Mouse (Mus musculus) right cerebral cortex, postnatal 4 days (tissue): Measurements from ENCODE around the gene Baz2b.

Source experiments
- DNase-seq: peaks from one replicate; pipeline ENCODE4 v3.0.0-alpha.2; 2022

The Baz2b gene

GRCm38 (mm10) chr2:60128631-60129030, 81.0 kb downstream of the Baz2b start:
- no peak for DNase-seq

DNA sequence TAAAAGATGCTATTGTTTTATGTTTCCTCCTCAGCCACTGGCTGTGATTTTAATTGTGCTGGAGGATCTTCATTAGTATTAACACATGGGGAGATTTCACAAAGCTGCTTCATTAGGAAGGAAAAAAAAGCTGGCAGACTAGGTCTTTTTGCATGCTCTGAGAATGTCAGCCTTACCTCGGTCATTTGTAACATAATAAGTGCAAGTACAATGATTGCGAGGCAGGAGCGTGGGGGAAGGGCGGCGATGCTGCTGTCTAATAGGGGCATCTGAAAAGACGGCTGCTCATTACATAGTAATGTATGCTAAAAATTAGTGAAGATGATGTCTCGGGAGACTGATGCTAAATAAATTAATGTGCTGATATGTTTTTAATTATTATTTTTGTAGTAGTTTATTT, 82.8 kb downstream of the Baz2b start:
- no peak for DNase-seq

DNA sequence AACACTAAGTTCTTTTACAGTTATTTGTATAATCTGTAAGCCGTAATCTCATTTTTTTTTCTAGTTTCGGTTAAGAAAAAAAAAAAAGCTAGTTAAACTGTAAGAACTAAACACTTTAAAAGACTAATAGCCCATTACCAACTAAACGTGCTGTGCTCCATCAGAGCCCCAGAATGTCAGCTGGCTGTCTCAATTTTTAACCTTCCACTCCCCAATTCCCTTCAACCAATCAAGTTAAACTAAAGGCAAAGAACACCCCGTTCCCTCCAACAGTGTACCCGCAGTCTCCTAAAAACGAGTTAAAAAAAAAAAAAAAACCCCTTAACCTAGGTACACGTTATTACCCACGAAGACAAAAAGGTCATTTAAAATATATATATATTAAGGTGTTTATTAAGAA, 83.3 kb downstream of the Baz2b start:
- no peak for DNase-seq

- peak; percentile 60 for DNase-seq
These were observed 84.3 kb downstream of the Baz2b start for GRCm38 (mm10) chr2:60125049-60126004.

DNA sequence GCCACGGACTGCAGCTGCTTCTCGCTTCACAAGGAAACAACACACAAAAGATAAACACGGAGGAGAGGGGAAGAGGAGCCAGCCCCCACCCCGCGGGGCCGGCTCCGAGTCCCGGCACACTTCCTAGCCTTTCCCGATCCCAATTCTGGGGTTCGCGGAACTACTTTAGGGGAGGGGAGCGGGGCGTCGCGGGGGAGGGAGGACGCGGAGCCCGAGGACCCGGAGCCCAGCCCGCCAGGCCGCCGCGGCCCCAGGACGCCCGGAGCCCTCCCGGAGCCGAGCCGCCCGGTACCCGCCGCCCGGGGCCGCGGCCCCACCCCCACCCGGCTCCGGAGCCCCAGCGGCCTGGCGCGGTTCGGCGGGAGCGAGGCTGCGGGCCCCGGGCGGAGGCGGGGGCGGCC, 85.0 kb downstream of the Baz2b start:
- peak; percentile 55 for DNase-seq

GRCm38 (mm10) chr2:60123911-60124647, 85.6 kb downstream of the Baz2b start:
- DNase-seq: no peak

DNA sequence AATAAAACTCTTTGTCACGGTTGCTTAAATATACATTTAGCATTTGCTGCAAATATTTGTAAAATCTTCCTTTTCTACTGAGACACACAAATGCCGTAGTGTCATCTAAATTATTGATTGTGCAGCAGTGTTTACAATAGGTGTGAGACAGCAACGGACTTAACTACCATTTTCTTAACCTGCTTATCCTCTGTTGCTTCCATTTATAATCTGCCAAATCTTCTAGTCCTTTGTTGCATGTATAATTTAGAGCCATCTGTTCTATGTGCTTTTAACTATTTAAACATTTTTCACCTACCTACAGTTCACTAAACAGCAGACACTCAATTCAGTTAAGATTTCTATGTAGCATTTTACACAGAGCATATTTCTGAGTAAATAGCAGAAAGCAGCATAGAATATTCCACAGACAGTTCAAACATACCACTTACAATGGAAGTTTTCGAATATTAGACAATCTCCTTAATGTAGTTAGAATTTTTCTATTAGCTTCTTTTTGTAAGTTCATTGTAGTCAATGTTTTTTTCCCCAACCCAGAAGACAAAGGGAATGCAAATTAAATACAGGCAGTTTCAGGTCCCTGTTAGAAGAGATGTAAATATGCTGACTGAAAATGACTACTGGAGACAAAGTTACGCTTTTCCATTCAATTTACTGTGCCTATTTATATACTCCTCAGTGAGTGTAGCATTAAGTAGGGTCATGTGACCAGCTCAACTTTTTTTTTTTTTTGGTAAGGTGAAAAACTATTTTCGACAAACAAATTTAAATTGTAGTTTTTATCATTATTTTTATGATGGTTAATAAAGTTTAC, 86.4 kb downstream of the Baz2b start:
- DNase-seq: no peak

DNA sequence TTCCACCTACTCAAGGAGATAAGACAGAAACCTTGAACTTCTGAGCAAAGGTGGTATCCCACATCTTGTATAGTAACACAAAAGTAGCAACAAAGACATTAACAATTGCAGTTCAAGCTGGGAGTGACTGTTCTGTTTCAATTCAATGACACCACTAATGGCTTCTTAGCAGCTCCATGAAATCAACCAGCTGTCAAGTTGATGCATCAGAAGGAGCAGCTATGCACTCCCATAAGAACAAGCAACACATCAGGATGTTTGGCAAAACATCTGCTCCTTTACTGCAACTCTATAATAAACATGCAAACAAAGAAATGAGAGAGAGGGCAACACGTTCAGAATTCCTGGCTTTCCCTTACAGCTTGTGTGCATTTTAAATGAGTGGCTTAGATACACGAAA, 87.5 kb downstream of the Baz2b start:
- DNase-seq: no peak

GRCm38 (mm10) chr2:60120681-60121080, 89.0 kb downstream of the Baz2b start:
- DNase-seq: no peak

GRCm38 (mm10) chr2:60118684-60119558, 90.7 kb downstream of the Baz2b start:
- no peak for DNase-seq

DNA sequence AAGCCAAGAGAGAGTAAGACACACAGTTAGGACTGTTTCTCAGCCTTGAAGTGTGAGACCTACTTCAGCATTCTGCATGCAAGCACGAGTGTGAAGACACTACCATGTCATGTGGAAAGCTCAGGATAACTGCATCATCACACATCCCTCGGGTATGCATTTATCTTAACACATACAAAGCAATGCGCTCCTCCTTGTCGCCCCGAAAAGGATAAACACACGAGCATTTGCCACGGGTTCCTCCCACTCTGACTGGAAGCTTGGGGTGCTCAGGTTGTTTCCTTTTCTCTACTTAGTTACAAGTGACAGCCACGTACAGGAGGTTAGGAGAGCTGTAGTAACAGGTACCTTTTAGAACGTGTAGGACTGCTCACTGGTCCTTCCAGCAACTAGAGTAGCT, 91.8 kb downstream of the Baz2b start:
- DNase-seq: no peak

DNA sequence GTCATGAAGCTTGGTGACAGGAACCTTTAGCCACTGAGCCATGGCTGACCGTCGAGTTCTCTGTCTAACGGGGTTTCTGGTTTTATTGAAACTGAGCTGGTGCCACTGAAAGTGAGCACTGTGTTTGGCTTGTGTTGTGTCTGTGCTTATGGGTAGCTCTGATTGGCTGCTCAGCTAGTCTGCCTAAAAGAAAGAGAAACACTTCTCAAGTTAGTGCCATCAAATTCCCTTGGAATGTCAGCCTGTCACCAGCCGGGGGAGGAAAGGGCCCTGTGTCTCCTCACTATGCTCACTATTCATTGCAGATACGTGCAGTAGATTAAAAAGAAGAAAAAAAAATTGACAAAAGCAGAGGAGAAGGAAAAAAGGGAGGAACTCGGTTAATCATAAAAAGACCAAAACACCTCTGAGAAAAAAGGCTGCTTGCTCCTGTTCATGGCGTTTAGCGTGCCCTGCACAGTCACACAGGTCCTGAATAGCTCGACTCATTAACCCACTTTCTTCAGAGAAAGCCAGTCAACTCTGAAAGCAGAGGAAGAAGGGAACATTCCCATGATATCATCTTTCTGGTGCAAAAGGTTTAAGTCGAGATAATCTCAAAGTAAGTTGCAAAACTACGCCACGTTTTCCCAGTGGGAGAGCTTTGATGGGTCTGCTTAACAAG, 93.6 kb downstream of the Baz2b start:
- no peak for DNase-seq

GRCm38 (mm10) chr2:60114901-60115300, 94.7 kb downstream of the Baz2b start:
- DNase-seq: no peak

DNA sequence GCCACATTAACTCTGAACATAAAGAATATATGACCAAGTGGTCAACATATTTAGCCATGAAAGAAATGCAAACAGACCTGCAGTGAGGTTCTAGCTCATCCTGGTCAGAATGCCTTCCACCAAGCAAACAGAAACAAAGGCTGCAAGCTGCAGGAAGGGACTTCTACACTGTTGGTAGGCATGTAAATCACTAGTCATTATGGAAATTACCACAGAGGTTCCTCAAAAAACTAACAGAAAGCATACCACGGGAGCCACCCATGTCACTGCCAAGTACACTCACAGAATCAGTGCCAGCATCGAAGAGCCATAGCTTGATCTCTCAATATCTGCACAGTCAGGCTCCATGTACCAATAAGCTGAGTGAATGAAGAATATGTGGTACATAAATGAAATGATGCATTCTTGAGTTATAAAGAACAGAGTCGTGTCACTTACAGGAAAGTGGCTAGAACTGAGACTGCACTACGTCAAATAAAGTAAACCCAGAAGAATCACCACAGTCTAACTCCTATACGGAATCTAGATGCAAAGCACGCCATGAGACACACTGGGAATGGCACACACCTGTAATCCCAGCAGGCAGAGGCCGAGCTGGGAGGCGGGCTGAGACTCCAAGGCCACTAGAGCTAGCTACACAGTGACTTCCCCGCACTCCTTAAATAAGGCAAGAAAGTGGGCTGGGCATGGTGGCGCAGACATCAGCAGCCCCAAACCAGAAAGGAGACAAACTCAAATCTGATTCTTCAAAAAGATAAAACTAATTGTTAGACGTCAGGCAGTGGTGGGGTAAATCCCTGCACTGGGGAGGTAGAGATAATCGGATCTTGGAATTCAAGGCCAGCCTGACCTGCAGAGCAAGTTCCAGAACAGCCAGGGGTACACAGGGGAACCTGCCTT, 95.7 kb downstream of the Baz2b start:
- DNase-seq: no peak

GRCm38 (mm10) chr2:60112116-60112515, 97.5 kb downstream of the Baz2b start:
- no peak for DNase-seq

- no peak for DNase-seq
These were observed 100.6 kb downstream of the Baz2b start for GRCm38 (mm10) chr2:60109001-60109400.

DNA sequence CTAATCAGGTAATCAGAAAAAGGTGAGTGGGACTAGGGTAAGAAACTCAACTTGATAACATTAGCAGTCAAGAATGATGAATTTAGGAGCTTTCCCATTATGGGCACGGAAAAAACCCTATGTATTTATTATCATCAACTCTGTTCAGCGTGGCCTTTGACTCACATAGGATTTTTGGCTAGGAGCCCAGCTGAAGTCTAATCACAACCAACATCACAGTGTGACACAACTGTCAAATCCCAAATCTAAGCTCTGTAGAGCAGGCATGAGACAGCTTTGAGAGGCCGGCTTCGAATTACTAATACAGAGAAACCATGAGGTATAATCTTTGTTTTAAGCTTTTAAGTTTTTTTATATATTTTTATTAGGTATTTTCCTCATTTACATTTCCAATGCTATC, 113.0 kb downstream of the Baz2b start:
- DNase-seq: no peak

GRCm38 (mm10) chr2:60090280-60090679, 119.4 kb downstream of the Baz2b start:
- DNase-seq: no peak

GRCm38 (mm10) chr2:60089528-60090247, 120.0 kb downstream of the Baz2b start:
- no peak for DNase-seq
